Mouse (Mus musculus): ENCODE results near the gene Kcne4.

- no peak for TF ChIP-seq CTCF (IDR thresholded peaks at IDR 0.05; ENCODE audit: extremely low read depth, insufficient read depth, insufficient read length, insufficient replicate concordance)
- no peak for TF ChIP-seq POLR2A (IDR thresholded peaks at IDR 0.05; ENCODE audit: low read depth, low read length)
Observed at GRCm38 (mm10) chr1:78811975-78812490, 4.5 kb upstream of the Kcne4 start.
